Mouse (Mus musculus) natural killer cell, adult 2 months (primary cell): Measurements from ENCODE around the gene Lgr4.

Experiments
- DNase-seq, 2 experiments: peaks; one replicate each; pipeline ENCODE4 v3.0.0; 2022; ENCODE audit warnings: low spot score in 2 of 2

Gene Lgr4

GRCm38 (mm10) chr2:109921298-109922035 is 4.0 kb downstream of the Lgr4 start:
- DNase-seq, result no peak

GRCm38 (mm10) chr2:109922306-109922705 is 4.9 kb downstream of the Lgr4 start:
- DNase-seq, result no peak

GRCm38 (mm10) chr2:109923031-109923430 is 5.6 kb downstream of the Lgr4 start:
- no peak for DNase-seq

GRCm38 (mm10) chr2:109923945-109924344 is 6.5 kb downstream of the Lgr4 start:
- DNase-seq, result no peak

- no peak for DNase-seq
Observed at GRCm38 (mm10) chr2:109926984-109927383, 9.5 kb downstream of the Lgr4 start.

GRCm38 (mm10) chr2:109927446-109927845 is 10.0 kb downstream of the Lgr4 start:
- no peak for DNase-seq

GRCm38 (mm10) chr2:109927876-109928275 is 10.4 kb downstream of the Lgr4 start:
- no peak for DNase-seq

GRCm38 (mm10) chr2:109928791-109929190 is 11.3 kb downstream of the Lgr4 start:
- no peak for DNase-seq

- DNase-seq, result no peak
Observed at GRCm38 (mm10) chr2:109929256-109929655, 11.8 kb downstream of the Lgr4 start.

- DNase-seq, result no peak
Observed at GRCm38 (mm10) chr2:109930366-109930765, 12.9 kb downstream of the Lgr4 start.

- no peak for DNase-seq
Observed at GRCm38 (mm10) chr2:109930771-109931170, 13.3 kb downstream of the Lgr4 start.

GRCm38 (mm10) chr2:109931978-109932780 is 14.7 kb downstream of the Lgr4 start:
- DNase-seq, result no peak

- no peak for DNase-seq
Observed at GRCm38 (mm10) chr2:109933151-109933550, 15.7 kb downstream of the Lgr4 start.

GRCm38 (mm10) chr2:109934086-109934485 is 16.6 kb downstream of the Lgr4 start:
- DNase-seq, result no peak

GRCm38 (mm10) chr2:109935194-109935593 is 17.7 kb downstream of the Lgr4 start:
- DNase-seq, result no peak

- no peak for DNase-seq
Observed at GRCm38 (mm10) chr2:109935754-109936409, 18.4 kb downstream of the Lgr4 start.

GRCm38 (mm10) chr2:109936410-109936755 is 18.9 kb downstream of the Lgr4 start:
- DNase-seq, result no peak

GRCm38 (mm10) chr2:109941973-109942444 is 24.6 kb downstream of the Lgr4 start:
- DNase-seq, result no peak

GRCm38 (mm10) chr2:109942810-109943570 is 25.5 kb downstream of the Lgr4 start:
- no peak for DNase-seq

- no peak for DNase-seq
Observed at GRCm38 (mm10) chr2:109944995-109945394, 27.5 kb downstream of the Lgr4 start.

- DNase-seq, result no peak
Observed at GRCm38 (mm10) chr2:109945532-109945931, 28.1 kb downstream of the Lgr4 start.

GRCm38 (mm10) chr2:109946426-109946825 is 29.0 kb downstream of the Lgr4 start:
- no peak for DNase-seq
